ENCODE assay signal across 19 mouse cellular contexts in genomic region chr4:143168093-143168492, GRCm38 (mm10). TPM values are rescaled to one million over a fixed set of nuclear protein-coding genes. Genes with fewer than 3 reads are reported as not detected.
DNase-seq lines count a peak whose midpoint lies in the region; ATAC-seq lines count a peak whose summit lies in the region.
"Had no signal": no experiment of that assay in that cellular context is flagged by ENCODE, and none has a peak within 500 bp of the region (broad histone marks: within the 10 kb centered on the region; RNA-seq: fewer than 3 reads in every experiment).

No protein-coding gene starts in this region.

- no peaks in the 10 kb centered on the region for H3K9me3 ChIP-seq in kidney, embryonic 14.5 days (ENCODE audit: control insufficient read depth, low read length)
- no peaks in the 10 kb centered on the region for H3K9me3 ChIP-seq in forebrain, embryonic 15.5 days
- H3K9me3 ChIP-seq: embryonic facial prominence, embryonic 13.5 days; forebrain, embryonic 12.5 days; hindbrain, embryonic 12.5 days had no signal

- no peaks in the 10 kb centered on the region for H3K4me1 ChIP-seq in kidney, embryonic 14.5 days (ENCODE audit: control insufficient read depth, insufficient read depth, low read length)
- no peaks in the 10 kb centered on the region for H3K4me1 ChIP-seq in forebrain, embryonic 15.5 days
- H3K4me1 ChIP-seq: embryonic facial prominence, embryonic 13.5 days; forebrain, embryonic 12.5 days; hindbrain, embryonic 12.5 days had no signal

- 81% methylated on average over 3 of the region's 3 CpGs for WGBS in kidney, embryonic 14.5 days
- WGBS in forebrain, embryonic 15.5 days, result 91% methylated on average over 3 of the region's 3 CpGs

- no peak overlapping the region for H3K4me2 ChIP-seq in kidney, embryonic 14.5 days (replicated peaks; ENCODE audit: low read depth, low read length)
- no peak overlapping the region for H3K4me2 ChIP-seq in forebrain, embryonic 15.5 days (replicated peaks)
- H3K4me2 ChIP-seq: embryonic facial prominence, embryonic 13.5 days; forebrain, embryonic 12.5 days; hindbrain, embryonic 12.5 days had no signal

- ATAC-seq in kidney, embryonic 14.5 days (ENCODE audit: low FRiP score, low TSS enrichment), result no peak
- ATAC-seq in forebrain, embryonic 15.5 days (replicated peaks), result no peak
- ATAC-seq: forebrain, postnatal 0 days had no signal

- H3K27me3 ChIP-seq in kidney, embryonic 14.5 days (ENCODE audit: control insufficient read depth, insufficient read depth, low read length), result no peaks in the 10 kb centered on the region
- H3K27me3 ChIP-seq in forebrain, embryonic 15.5 days, result no peaks in the 10 kb centered on the region
- H3K27me3 ChIP-seq: embryonic facial prominence, embryonic 13.5 days; forebrain, embryonic 12.5 days; hindbrain, embryonic 12.5 days had no signal

- DNase-seq in kidney, adult 11 months, result peak; percentile 75
- DNase-seq in kidney, adult 9 months, result peak; percentile 87
- peak; percentile 49 for DNase-seq in kidney, postnatal 10 days
- DNase-seq in yolk sac, embryonic 10.5 days (ENCODE audit: low spot score), result peak; percentile 72
- no peak for DNase-seq in left cerebral cortex, postnatal 4 days
- DNase-seq: adrenal gland, postnatal 10 days; cerebellum, adult 18-20 months; cerebellum, adult 9-11 months; cerebellum, postnatal 36 days; forebrain, postnatal 0 days; gastrocnemius, adult 2 months; gastrocnemius, postnatal 25 days; heart, postnatal 10 days; heart, postnatal 4 days had no signal

- no peak overlapping the region for H3K27ac ChIP-seq in kidney, embryonic 14.5 days (ENCODE audit: low read depth, low read length)
- H3K27ac ChIP-seq in forebrain, embryonic 15.5 days (replicated peaks), result no peak overlapping the region
- H3K27ac ChIP-seq: embryonic facial prominence, embryonic 13.5 days; forebrain, embryonic 12.5 days; gastrocnemius, adult 2 months; hindbrain, embryonic 12.5 days had no signal

- no peak overlapping the region for H3K9ac ChIP-seq in kidney, embryonic 14.5 days (ENCODE audit: low read depth, low read length)
- H3K9ac ChIP-seq in forebrain, embryonic 15.5 days (replicated peaks), result no peak overlapping the region
- H3K9ac ChIP-seq: embryonic facial prominence, embryonic 13.5 days; forebrain, embryonic 12.5 days; forebrain, postnatal 0 days; hindbrain, embryonic 12.5 days had no signal

- H3K36me3 ChIP-seq in kidney, embryonic 14.5 days (ENCODE audit: control insufficient read depth, insufficient read depth, low read length), result peaks cover 16% of the 10 kb centered on the region; the same call in 1 of the 2 replicates
- peaks cover 23% of the 10 kb centered on the region for H3K36me3 ChIP-seq in forebrain, embryonic 15.5 days

- intact Hi-C loops in left cerebral cortex, postnatal 4 days (cut with DNase I), result no loop called here

- no peak overlapping the region for H3K4me3 ChIP-seq in kidney, embryonic 14.5 days (ENCODE audit: low read length)
- no peak overlapping the region for H3K4me3 ChIP-seq in forebrain, embryonic 15.5 days
- H3K4me3 ChIP-seq: embryonic facial prominence, embryonic 13.5 days; forebrain, embryonic 12.5 days; gastrocnemius, adult 2 months; hindbrain, embryonic 12.5 days had no signal

RNA-seq across cellular contexts. Expression of gene Prdm2, which starts 44.7 kb away (rescaled TPM):
- 11.0 and 15.8 TPM in 2 replicates for polyA plus RNA-seq in kidney, embryonic 14.5 days (2014; fragmentation: Nextera tagmentation; extraction: Ambion mirVana)
- polyA plus RNA-seq in forebrain, embryonic 15.5 days (2015; fragmentation: Nextera tagmentation; extraction: Ambion mirVana), result 16.9 and 18.4 TPM in 2 replicates
- 10 to 100 TPM; 44.6 to 50.4 TPM for total RNA-seq in left cerebral cortex, postnatal 4 days (2021)
